In genomic region chr12:57536056-57536908, GRCm38 (mm10) we compare ENCODE assay signal across 13 mouse cellular contexts. TPM values are rescaled to one million over a fixed set of nuclear protein-coding genes. Genes with fewer than 3 reads are reported as not detected.
DNase-seq lines count a peak whose midpoint lies in the region; ATAC-seq and TF ChIP-seq lines count a peak whose summit lies in the region.
"Had no signal": no experiment of that assay in that cellular context is flagged by ENCODE, and none has a peak within 500 bp of the region (broad histone marks: within the 10 kb centered on the region; RNA-seq: fewer than 3 reads in every experiment).

No protein-coding gene starts in this region.

- H3K9ac ChIP-seq in midbrain, embryonic 16.5 days (ENCODE audit: low read depth, low read length) = no peak overlapping the region
- no peak overlapping the region for H3K9ac ChIP-seq in embryonic facial prominence, embryonic 11.5 days (replicated peaks; ENCODE audit: low read length)
- H3K9ac ChIP-seq in liver, postnatal 0 days (replicated peaks) = no peak overlapping the region
- no peak overlapping the region for H3K9ac ChIP-seq in midbrain, embryonic 15.5 days
- H3K9ac ChIP-seq: limb, embryonic 15.5 days; neural tube, embryonic 13.5 days had no signal

- H3K4me3 ChIP-seq in midbrain, embryonic 10.5 days = peak overlapping the region; percentile 50
- no peak overlapping the region for H3K4me3 ChIP-seq in midbrain, embryonic 16.5 days (ENCODE audit: low read depth, low read length)
- H3K4me3 ChIP-seq in embryonic facial prominence, embryonic 11.5 days (ENCODE audit: low read depth, low read length) = no peak overlapping the region
- H3K4me3 ChIP-seq in liver, postnatal 0 days (ENCODE audit: low read depth, low read length) = no peak overlapping the region
- no peak overlapping the region for H3K4me3 ChIP-seq in midbrain, embryonic 15.5 days
- H3K4me3 ChIP-seq: limb, embryonic 15.5 days; neural tube, embryonic 13.5 days had no signal

- TF ChIP-seq EP300 in liver, postnatal 0 days (IDR thresholded peaks at IDR 0.05; ENCODE audit: low read depth) = no peak

- intact Hi-C loops in gastrocnemius, postnatal 36 days (cut with DNase I) = no loop called here

- H3K27ac ChIP-seq in midbrain, embryonic 10.5 days (replicated peaks) = peak overlapping the region; percentile 90
- no peak overlapping the region for H3K27ac ChIP-seq in midbrain, embryonic 16.5 days (ENCODE audit: low read length)
- no peak overlapping the region for H3K27ac ChIP-seq in embryonic facial prominence, embryonic 11.5 days (replicated peaks; ENCODE audit: low read depth, low read length)
- no peak overlapping the region for H3K27ac ChIP-seq in liver, postnatal 0 days (ENCODE audit: low read depth)
- H3K27ac ChIP-seq in midbrain, embryonic 15.5 days = no peak overlapping the region
- H3K27ac ChIP-seq: limb, embryonic 15.5 days; neural tube, embryonic 13.5 days had no signal

- no peaks in the 10 kb centered on the region for H3K36me3 ChIP-seq in midbrain, embryonic 10.5 days
- H3K36me3 ChIP-seq in midbrain, embryonic 16.5 days (ENCODE audit: control insufficient read depth, insufficient read depth, low read length) = no peaks in the 10 kb centered on the region
- no peaks in the 10 kb centered on the region for H3K36me3 ChIP-seq in embryonic facial prominence, embryonic 11.5 days (replicated peaks; ENCODE audit: control insufficient read depth, insufficient read depth, low read depth, low read length)
- H3K36me3 ChIP-seq in liver, postnatal 0 days (replicated peaks; ENCODE audit: insufficient read depth, low read length) = no peaks in the 10 kb centered on the region
- H3K36me3 ChIP-seq in midbrain, embryonic 15.5 days (replicated peaks) = no peaks in the 10 kb centered on the region
- H3K36me3 ChIP-seq: limb, embryonic 15.5 days; neural tube, embryonic 13.5 days had no signal

- ATAC-seq in midbrain, embryonic 16.5 days = no peak
- ATAC-seq in embryonic facial prominence, embryonic 11.5 days (replicated peaks; ENCODE audit: insufficient number of reproducible peaks, low FRiP score, low TSS enrichment, low read depth) = no peak
- no peak for ATAC-seq in liver, postnatal 0 days
- ATAC-seq in midbrain, embryonic 15.5 days (replicated peaks) = 0 out of 2 replicates have a peak, but pooled peaks have one; percentile 29

- WGBS in midbrain, embryonic 10.5 days = 2% methylated on average over 25 of the region's 25 CpGs
- WGBS in midbrain, embryonic 16.5 days = 3% methylated on average over 25 of the region's 25 CpGs
- WGBS in embryonic facial prominence, embryonic 11.5 days = 2% methylated on average over 25 of the region's 25 CpGs
- WGBS in liver, postnatal 0 days (ENCODE audit: insufficient replicate concordance) = 7% methylated on average over 25 of the region's 25 CpGs
- WGBS in midbrain, embryonic 15.5 days = 4% methylated on average over 25 of the region's 25 CpGs

- no peaks in the 10 kb centered on the region for H3K9me3 ChIP-seq in midbrain, embryonic 10.5 days (replicated peaks)
- no peaks in the 10 kb centered on the region for H3K9me3 ChIP-seq in midbrain, embryonic 16.5 days (replicated peaks; ENCODE audit: control insufficient read depth, low read length, poor library complexity, severe bottlenecking)
- no peaks in the 10 kb centered on the region for H3K9me3 ChIP-seq in embryonic facial prominence, embryonic 11.5 days (replicated peaks; ENCODE audit: control insufficient read depth, low read length)
- no peaks in the 10 kb centered on the region for H3K9me3 ChIP-seq in liver, postnatal 0 days (ENCODE audit: low read length)
- H3K9me3 ChIP-seq in midbrain, embryonic 15.5 days = no peaks in the 10 kb centered on the region
- H3K9me3 ChIP-seq: limb, embryonic 15.5 days; neural tube, embryonic 13.5 days had no signal

- H3K4me1 ChIP-seq in midbrain, embryonic 10.5 days = peaks cover 60% of the 10 kb centered on the region
- peaks cover 5% of the 10 kb centered on the region; the same call in 1 of the 2 replicates for H3K4me1 ChIP-seq in midbrain, embryonic 16.5 days (ENCODE audit: control insufficient read depth, insufficient read depth, low read length)
- H3K4me1 ChIP-seq in embryonic facial prominence, embryonic 11.5 days (ENCODE audit: control insufficient read depth, insufficient read depth, low read length) = peaks cover 3% of the 10 kb centered on the region
- H3K4me1 ChIP-seq in liver, postnatal 0 days (ENCODE audit: insufficient read depth) = peaks cover 5% of the 10 kb centered on the region
- H3K4me1 ChIP-seq in midbrain, embryonic 15.5 days = peaks cover 14% of the 10 kb centered on the region

- H3K27me3 ChIP-seq in midbrain, embryonic 10.5 days (ENCODE audit: low read depth, poor library complexity, severe bottlenecking) = peaks cover 100% of the 10 kb centered on the region
- peaks cover 64% of the 10 kb centered on the region for H3K27me3 ChIP-seq in midbrain, embryonic 16.5 days (ENCODE audit: control insufficient read depth, insufficient read depth, low read depth, low read length)
- peaks cover 55% of the 10 kb centered on the region for H3K27me3 ChIP-seq in embryonic facial prominence, embryonic 11.5 days (ENCODE audit: control insufficient read depth, insufficient read depth, low read length)
- H3K27me3 ChIP-seq in liver, postnatal 0 days (ENCODE audit: insufficient read depth, low read length) = peaks cover 68% of the 10 kb centered on the region
- peaks cover 82% of the 10 kb centered on the region for H3K27me3 ChIP-seq in midbrain, embryonic 15.5 days (replicated peaks)

- H3K4me2 ChIP-seq in midbrain, embryonic 16.5 days (ENCODE audit: low read length) = no peak overlapping the region
- H3K4me2 ChIP-seq in embryonic facial prominence, embryonic 11.5 days (ENCODE audit: low read depth, low read length) = no peak overlapping the region
- H3K4me2 ChIP-seq in liver, postnatal 0 days (ENCODE audit: low read depth, low read length) = peak overlapping the region; percentile 26; the same call in 1 of the 2 replicates
- H3K4me2 ChIP-seq in midbrain, embryonic 15.5 days = no peak overlapping the region
- H3K4me2 ChIP-seq: limb, embryonic 15.5 days; neural tube, embryonic 13.5 days had no signal

- peak; percentile 57 for DNase-seq in midbrain, embryonic 10.5 days (ENCODE audit: low spot score)
- peak; percentile 23 for DNase-seq in embryonic facial prominence, embryonic 11.5 days (ENCODE audit: low spot score)
- no peak for DNase-seq in liver, postnatal 0 days
- no peak for DNase-seq in testis, postnatal 14 days (ENCODE audit: low spot score)
- no peak for DNase-seq in gastrocnemius, postnatal 36 days
- no peak for DNase-seq in cerebellum, adult 11-12 months
- DNase-seq: gastrocnemius, postnatal 14 days; heart, postnatal 36 days; thymus, postnatal 14 days had no signal

- no peak for TF ChIP-seq CTCF in liver, postnatal 0 days (IDR thresholded peaks at IDR 0.05; ENCODE audit: low read depth)

RNA-seq across cellular contexts. Expression of gene Foxa1, which starts 10.4 kb away (rescaled TPM):
- 3.2 and 3.9 TPM in 2 replicates for polyA plus RNA-seq in midbrain, embryonic 10.5 days (2016; fragmentation: Nextera tagmentation; extraction: Ambion mirVana)
- 1.1 and 1.8 TPM in 2 replicates for polyA plus RNA-seq in midbrain, embryonic 16.5 days (2015; fragmentation: Nextera tagmentation; extraction: Ambion mirVana)
- polyA plus RNA-seq in embryonic facial prominence, embryonic 11.5 days (2014; fragmentation: Nextera tagmentation; extraction: Ambion mirVana) = 1.5 and 1.9 TPM in 2 replicates
- polyA plus RNA-seq in liver, postnatal 0 days (2015; fragmentation: Nextera tagmentation; extraction: Ambion mirVana) = 1.5 and 2.3 TPM in 2 replicates
- 4.2 and 4.3 TPM in 2 replicates for polyA plus RNA-seq in midbrain, embryonic 15.5 days (2015; fragmentation: Nextera tagmentation; extraction: Ambion mirVana)
- total RNA-seq in gastrocnemius, postnatal 36 days (2021) = not detected
- total RNA-seq: gastrocnemius, postnatal 14 days; heart, postnatal 36 days had no signal
- polyA plus RNA-seq: limb, embryonic 15.5 days had no signal

RNA-seq across cellular contexts. Expression of gene Ttc6, which starts 27.6 kb away (rescaled TPM):
- polyA plus RNA-seq in midbrain, embryonic 10.5 days (2016; fragmentation: Nextera tagmentation; extraction: Ambion mirVana) = 2.1 and 2.3 TPM in 2 replicates
- 1.1 and 1.3 TPM in 2 replicates for polyA plus RNA-seq in midbrain, embryonic 16.5 days (2015; fragmentation: Nextera tagmentation; extraction: Ambion mirVana)
- polyA plus RNA-seq in embryonic facial prominence, embryonic 11.5 days (2014; fragmentation: Nextera tagmentation; extraction: Ambion mirVana) = 0.31 and 0.38 TPM in 2 replicates
- polyA plus RNA-seq in liver, postnatal 0 days (2015; fragmentation: Nextera tagmentation; extraction: Ambion mirVana) = 0.08 and 0.09 TPM in 2 replicates
- 0.97 and 1.6 TPM in 2 replicates for polyA plus RNA-seq in midbrain, embryonic 15.5 days (2015; fragmentation: Nextera tagmentation; extraction: Ambion mirVana)
- not detected for total RNA-seq in gastrocnemius, postnatal 36 days (2021)
- total RNA-seq: gastrocnemius, postnatal 14 days; heart, postnatal 36 days had no signal

Comparison
In these comparisons a context has a peak if more than half of its experiments do, and no peak if none do; other contexts are left out.
1. DNase-seq: peak in midbrain, embryonic 10.5 days (single experiment) and embryonic facial prominence, embryonic 11.5 days (single experiment); none in liver, postnatal 0 days (single experiment), testis, postnatal 14 days (single experiment), gastrocnemius, postnatal 36 days (0 of 2) and cerebellum, adult 11-12 months (single experiment).